Mouse (Mus musculus): ENCODE measurements around the gene Nt5dc2. TPM values are rescaled to one million over a fixed set of nuclear protein-coding genes. Genes with fewer than 3 reads are reported as not detected.

The Nt5dc2 gene
- polyA plus RNA-seq, 1 experiment, result 322 TPM

DNA sequence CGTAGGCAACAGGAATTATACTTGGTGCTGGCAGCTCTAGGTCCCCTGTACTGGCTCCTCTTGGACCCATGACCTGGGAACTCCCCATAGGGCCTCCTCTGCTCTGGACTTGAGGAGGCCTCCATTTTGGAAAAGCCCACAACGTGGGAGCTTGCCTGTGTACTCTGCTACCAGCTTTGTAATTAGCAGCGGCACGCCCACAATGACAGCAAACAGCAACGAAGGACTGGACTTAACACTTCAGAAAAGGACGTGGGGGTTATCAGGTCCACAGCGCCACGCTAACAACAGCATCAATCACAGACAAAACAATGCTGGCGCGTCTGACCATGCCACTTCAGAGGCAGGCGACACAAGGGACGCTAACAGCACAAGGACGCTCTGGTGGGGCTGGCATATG is 40.1 kb downstream of the Nt5dc2 start:
- Histone ChIP-seq H3K36me3 (ENCODE audit: control insufficient read depth, insufficient read depth) (peaks cover 50% of the 10 kb centered on the region), H3ac (ENCODE audit: control insufficient read depth, insufficient read length, low read depth) (no peak overlapping the region), H3K4me3 (ENCODE audit: insufficient read depth, poor library complexity, severe bottlenecking) (no peak overlapping the region), H3K79me3 (ENCODE audit: low read depth) (no peaks in the 10 kb centered on the region), H3K27me3 (ENCODE audit: control insufficient read depth, insufficient read depth, insufficient read length) (no peaks in the 10 kb centered on the region), H3K79me2 (ENCODE audit: control insufficient read depth, insufficient read depth) (peaks cover 6% of the 10 kb centered on the region)
- TF ChIP-seq CTCF (IDR thresholded peaks at IDR 0.05; ENCODE audit: control insufficient read depth, insufficient read depth, insufficient read length), result no peak
- TF ChIP-seq CEBPB (IDR thresholded peaks at IDR 0.05; ENCODE audit: low read depth), result no peak
- no peak for TF ChIP-seq FOSL1 (IDR thresholded peaks at IDR 0.05; ENCODE audit: insufficient read depth, low read length, poor library complexity, severe bottlenecking)
- TF ChIP-seq MAX (IDR thresholded peaks at IDR 0.05), result no peak
- no peak for TF ChIP-seq USF1 (IDR thresholded peaks at IDR 0.05; ENCODE audit: low read depth)
- no peak for TF ChIP-seq MYOD1 (IDR thresholded peaks at IDR 0.05; ENCODE audit: control insufficient read depth, insufficient read length, low read depth)
- no peak for TF ChIP-seq MYOG (IDR thresholded peaks at IDR 0.05; ENCODE audit: control insufficient read depth, extremely low read depth, insufficient read length)

DNA sequence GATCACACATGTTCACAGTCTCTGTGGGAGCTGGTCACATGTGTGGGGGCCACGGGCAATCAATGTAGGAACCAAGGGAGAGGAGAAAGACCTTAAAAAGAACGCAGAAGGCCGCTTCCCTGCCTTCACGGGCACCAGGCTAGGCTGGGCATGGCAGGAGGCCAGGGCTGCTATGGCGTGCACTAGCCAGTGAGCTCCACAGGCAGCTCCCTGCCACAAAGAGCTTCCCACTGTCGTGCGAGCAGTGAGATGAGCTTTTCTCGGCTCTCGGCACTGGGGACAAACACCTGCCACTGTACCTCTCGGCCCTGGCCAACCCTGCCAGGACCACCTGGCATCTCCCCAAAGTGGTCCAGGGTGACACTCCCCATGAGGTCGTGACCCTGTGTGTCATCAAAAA is 40.5 kb downstream of the Nt5dc2 start:
- no peak overlapping the region for H3ac ChIP-seq (ENCODE audit: control insufficient read depth, insufficient read length, low read depth)
- H3K4me3 ChIP-seq (ENCODE audit: insufficient read depth, poor library complexity, severe bottlenecking), result no peak overlapping the region
- TF ChIP-seq MAX (IDR thresholded peaks at IDR 0.05), result no peak
- TF ChIP-seq USF1 (IDR thresholded peaks at IDR 0.05; ENCODE audit: low read depth), result no peak
- TF ChIP-seq CTCF (IDR thresholded peaks at IDR 0.05; ENCODE audit: control insufficient read depth, insufficient read depth, insufficient read length), result no peak
- TF ChIP-seq MYOD1 (IDR thresholded peaks at IDR 0.05; ENCODE audit: control insufficient read depth, insufficient read length, low read depth), result no peak
- TF ChIP-seq CEBPB (IDR thresholded peaks at IDR 0.05; ENCODE audit: low read depth), result no peak
- TF ChIP-seq FOSL1 (IDR thresholded peaks at IDR 0.05; ENCODE audit: insufficient read depth, low read length, poor library complexity, severe bottlenecking), result no peak
- no peak for TF ChIP-seq MYOG (IDR thresholded peaks at IDR 0.05; ENCODE audit: control insufficient read depth, extremely low read depth, insufficient read length)
- no peaks in the 10 kb centered on the region for H3K79me3 ChIP-seq (ENCODE audit: low read depth)
- H3K79me2 ChIP-seq (ENCODE audit: control insufficient read depth, insufficient read depth), result peaks cover 6% of the 10 kb centered on the region
- no peaks in the 10 kb centered on the region for H3K27me3 ChIP-seq (ENCODE audit: control insufficient read depth, insufficient read depth, insufficient read length)
- H3K36me3 ChIP-seq (ENCODE audit: control insufficient read depth, insufficient read depth), result peaks cover 54% of the 10 kb centered on the region

DNA sequence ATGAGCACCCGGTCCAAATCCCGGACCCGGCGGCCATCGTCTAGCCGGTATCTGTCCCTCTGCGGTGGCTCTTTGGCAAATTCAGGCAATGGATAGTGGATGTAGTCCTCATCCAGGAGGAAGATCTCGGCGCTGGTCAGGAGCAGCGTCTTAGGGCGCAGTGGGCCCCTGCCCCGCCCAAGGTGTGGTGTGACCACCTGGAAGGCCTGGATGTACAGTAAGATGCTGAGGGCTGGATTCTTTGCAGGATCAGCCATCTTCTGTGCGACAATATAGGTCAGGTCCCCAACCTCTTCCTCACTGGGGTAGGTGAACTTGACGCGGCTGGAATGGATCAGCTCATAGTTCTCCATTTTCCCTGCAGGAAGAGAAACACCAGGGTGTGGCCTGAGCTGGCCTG is 41.0 kb downstream of the Nt5dc2 start:
- TF ChIP-seq MYOD1 (IDR thresholded peaks at IDR 0.05; ENCODE audit: control insufficient read depth, insufficient read length, low read depth) (no peak), USF1 (IDR thresholded peaks at IDR 0.05; ENCODE audit: low read depth) (no peak), MYOG (IDR thresholded peaks at IDR 0.05; ENCODE audit: control insufficient read depth, extremely low read depth, insufficient read length) (no peak), FOSL1 (IDR thresholded peaks at IDR 0.05; ENCODE audit: insufficient read depth, low read length, poor library complexity, severe bottlenecking) (no peak), MAX (IDR thresholded peaks at IDR 0.05) (no peak), CTCF (IDR thresholded peaks at IDR 0.05; ENCODE audit: control insufficient read depth, insufficient read depth, insufficient read length) (no peak), CEBPB (IDR thresholded peaks at IDR 0.05; ENCODE audit: low read depth) (no peak)
- peaks cover 6% of the 10 kb centered on the region for H3K79me2 ChIP-seq (ENCODE audit: control insufficient read depth, insufficient read depth)
- H3K36me3 ChIP-seq (ENCODE audit: control insufficient read depth, insufficient read depth), result peaks cover 58% of the 10 kb centered on the region
- H3K79me3 ChIP-seq (ENCODE audit: low read depth), result no peaks in the 10 kb centered on the region
- no peaks in the 10 kb centered on the region for H3K27me3 ChIP-seq (ENCODE audit: control insufficient read depth, insufficient read depth, insufficient read length)
- no peak overlapping the region for H3ac ChIP-seq (ENCODE audit: control insufficient read depth, insufficient read length, low read depth)
- no peak overlapping the region for H3K4me3 ChIP-seq (ENCODE audit: insufficient read depth, poor library complexity, severe bottlenecking)

DNA sequence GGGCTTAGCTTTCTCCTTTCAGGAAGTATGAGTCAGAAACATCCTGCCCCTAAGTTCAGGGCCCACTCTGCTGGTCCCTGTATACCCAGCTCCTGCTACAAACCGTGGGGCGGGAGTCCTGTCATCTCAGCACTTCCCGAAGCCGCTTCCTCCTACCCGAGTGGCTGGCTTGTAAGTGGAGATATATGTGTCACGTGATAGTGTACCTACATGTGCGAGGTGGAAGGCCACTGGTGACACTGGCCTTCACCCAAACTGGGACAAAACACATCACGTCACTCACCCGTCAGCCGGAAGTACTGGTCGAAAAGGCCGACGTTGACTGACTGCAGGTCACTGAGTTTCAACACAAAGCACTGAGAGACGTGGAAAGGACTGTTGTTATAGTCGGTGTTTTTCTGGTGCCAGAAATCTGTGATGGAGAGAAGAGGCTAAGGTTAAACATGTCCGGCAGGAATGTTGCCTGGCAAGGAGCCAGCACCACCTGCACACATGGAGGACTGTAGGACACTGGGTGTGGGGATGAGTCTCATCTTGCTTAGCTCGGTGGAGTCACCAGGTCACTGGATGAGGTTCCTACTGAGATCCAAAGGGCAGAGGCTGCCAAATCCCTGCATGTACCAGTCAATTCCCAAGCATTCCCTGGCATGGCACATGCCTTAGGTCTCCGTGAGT is 42.1 kb downstream of the Nt5dc2 start:
- Histone ChIP-seq H3K27me3 (ENCODE audit: control insufficient read depth, insufficient read depth, insufficient read length) (no peaks in the 10 kb centered on the region), H3K79me2 (ENCODE audit: control insufficient read depth, insufficient read depth) (peaks cover 6% of the 10 kb centered on the region), H3K36me3 (ENCODE audit: control insufficient read depth, insufficient read depth) (peaks cover 69% of the 10 kb centered on the region), H3K4me3 (ENCODE audit: insufficient read depth, poor library complexity, severe bottlenecking) (no peak overlapping the region), H3K79me3 (ENCODE audit: low read depth) (no peaks in the 10 kb centered on the region), H3ac (ENCODE audit: control insufficient read depth, insufficient read length, low read depth) (no peak overlapping the region)
- TF ChIP-seq CTCF (IDR thresholded peaks at IDR 0.05; ENCODE audit: control insufficient read depth, insufficient read depth, insufficient read length), result no peak
- TF ChIP-seq CEBPB (IDR thresholded peaks at IDR 0.05; ENCODE audit: low read depth), result no peak
- no peak for TF ChIP-seq MAX (IDR thresholded peaks at IDR 0.05)
- TF ChIP-seq MYOG (IDR thresholded peaks at IDR 0.05; ENCODE audit: control insufficient read depth, extremely low read depth, insufficient read length), result no peak
- no peak for TF ChIP-seq MYOD1 (IDR thresholded peaks at IDR 0.05; ENCODE audit: control insufficient read depth, insufficient read length, low read depth)
- TF ChIP-seq FOSL1 (IDR thresholded peaks at IDR 0.05; ENCODE audit: insufficient read depth, low read length, poor library complexity, severe bottlenecking), result no peak
- TF ChIP-seq USF1 (IDR thresholded peaks at IDR 0.05; ENCODE audit: low read depth), result no peak

DNA sequence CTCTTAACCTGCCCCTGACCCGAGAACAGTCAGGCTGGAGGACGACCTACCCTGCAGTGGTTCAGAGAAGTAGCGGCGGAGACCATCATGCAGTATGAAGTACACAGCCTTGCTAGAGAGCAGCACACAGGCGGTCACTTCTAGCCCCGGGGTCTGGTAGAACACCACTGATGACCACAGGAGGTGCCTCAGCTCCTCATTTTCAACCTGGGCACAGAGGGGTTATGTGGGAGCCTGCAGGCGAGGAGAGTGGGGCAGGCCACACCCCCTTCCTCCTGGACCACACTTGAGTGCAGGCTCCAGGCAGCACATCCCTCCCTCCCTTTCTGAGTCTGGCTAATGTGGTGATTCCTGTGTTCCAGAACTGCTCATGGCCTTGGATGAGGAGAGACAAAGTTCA is 42.7 kb downstream of the Nt5dc2 start:
- Histone ChIP-seq H3K36me3 (ENCODE audit: control insufficient read depth, insufficient read depth) (peaks cover 75% of the 10 kb centered on the region), H3ac (ENCODE audit: control insufficient read depth, insufficient read length, low read depth) (no peak overlapping the region), H3K79me3 (ENCODE audit: low read depth) (peaks cover 2% of the 10 kb centered on the region), H3K4me3 (ENCODE audit: insufficient read depth, poor library complexity, severe bottlenecking) (no peak overlapping the region), H3K79me2 (ENCODE audit: control insufficient read depth, insufficient read depth) (peaks cover 6% of the 10 kb centered on the region), H3K27me3 (ENCODE audit: control insufficient read depth, insufficient read depth, insufficient read length) (no peaks in the 10 kb centered on the region)
- TF ChIP-seq CEBPB (IDR thresholded peaks at IDR 0.05; ENCODE audit: low read depth), result no peak
- TF ChIP-seq MAX (IDR thresholded peaks at IDR 0.05), result no peak
- no peak for TF ChIP-seq USF1 (IDR thresholded peaks at IDR 0.05; ENCODE audit: low read depth)
- no peak for TF ChIP-seq CTCF (IDR thresholded peaks at IDR 0.05; ENCODE audit: control insufficient read depth, insufficient read depth, insufficient read length)
- no peak for TF ChIP-seq MYOG (IDR thresholded peaks at IDR 0.05; ENCODE audit: control insufficient read depth, extremely low read depth, insufficient read length)
- TF ChIP-seq FOSL1 (IDR thresholded peaks at IDR 0.05; ENCODE audit: insufficient read depth, low read length, poor library complexity, severe bottlenecking), result no peak
- no peak for TF ChIP-seq MYOD1 (IDR thresholded peaks at IDR 0.05; ENCODE audit: control insufficient read depth, insufficient read length, low read depth)

Data from C2C12 (cell line).